Mouse (Mus musculus) intestine, postnatal 0 days (tissue): ENCODE measurements around the gene P4ha3. TPM values are rescaled to one million over a fixed set of nuclear protein-coding genes. Genes with fewer than 3 reads are reported as not detected.

Source experiments
- ATAC-seq: fragments of 200-750 bp; cut with Nextera tagmentation; 2 replicates; pipeline ENCODE4 v1.8.0; 2017; ENCODE audit warnings: mild to moderate bottlenecking, moderate TSS enrichment, moderate library complexity
- H3K27ac ChIP-seq: fragments of 300-500 bp; sonication (generic); 2 replicates; pipeline ENCODE4 v1.5.1; 2014; ENCODE audit warnings: mild to moderate bottlenecking, low read depth, low read length, moderate library complexity
- H3K27me3 ChIP-seq: fragments of 300-500 bp; sonication (generic); replicated peaks from 2 replicates; pipeline ENCODE4 v1.6.1; 2014; ENCODE audit warnings: low read length, mixed read lengths; ENCODE audit not compliant: control insufficient read depth, insufficient read depth
- H3K36me3 ChIP-seq: fragments of 300-500 bp; sonication (generic); 2 replicates; pipeline ENCODE4 v1.6.1; 2014; ENCODE audit warnings: mild to moderate bottlenecking, moderate library complexity; ENCODE audit not compliant: control insufficient read depth, insufficient read depth
- H3K4me1 ChIP-seq: fragments of 300-500 bp; sonication (generic); replicated peaks from 2 replicates; pipeline ENCODE4 v1.6.1; 2014; ENCODE audit warnings: antibody characterized with exemption, low read length, mixed read lengths; ENCODE audit not compliant: control insufficient read depth, insufficient read depth
- H3K4me2 ChIP-seq: fragments of 300-500 bp; sonication (generic); replicated peaks from 2 replicates; pipeline ENCODE4 v1.6.1; 2014; ENCODE audit warnings: low read depth, mild to moderate bottlenecking, moderate library complexity
- H3K4me3 ChIP-seq: fragments of 300-500 bp; sonication (generic); 2 replicates; pipeline ENCODE4 v1.5.1; 2014; ENCODE audit warnings: low read depth, low read length
- H3K9ac ChIP-seq: fragments of 300-500 bp; sonication (generic); 2 replicates; pipeline ENCODE4 v1.6.1; 2014; ENCODE audit warnings: mild to moderate bottlenecking, low read depth, low read length
- H3K9me3 ChIP-seq: fragments of 300-500 bp; sonication (generic); 2 replicates; pipeline ENCODE4 v1.6.1; 2016; ENCODE audit warnings: mixed run types; ENCODE audit not compliant: control insufficient read depth
- CTCF ChIP-seq: sonication (generic); IDR thresholded peaks from 2 replicates; pipeline ENCODE4 v1.5.1; 2016; ENCODE audit warnings: low read depth, mild to moderate bottlenecking, control low read depth, antibody characterized with exemption, moderate library complexity
- WGBS: fragments of 180-500 bp; shearing (Covaris S2); extraction: QIAGEN DNeasy Blood & Tissue Kit; methylation state at CpG from one replicate; pipeline ENCODE4 v1.1.7; 2014; 5-methylcytosine and 5-hydroxymethylcytosine counted together
- polyA plus RNA-seq: library from polyadenylated mRNA; unstranded; fragments of >200 nt; fragmentation: Nextera tagmentation; extraction: Ambion mirVana; gene quantifications from 2 replicates; pipeline ENCODE4 v1.2.1, GENCODE M21; 2015

Gene P4ha3
- polyA plus RNA-seq, 1 experiment from 2014 or later: 1.6 TPM

GRCm38 (mm10) chr7:100309679-100310078, 24.4 kb downstream of the P4ha3 start:
- no peaks in the 10 kb centered on the region for H3K9me3 ChIP-seq
- no peak overlapping the region for H3K9ac ChIP-seq
- 0 out of 2 replicates have a peak, but pooled peaks cover 4% of the 10 kb centered on the region for H3K27me3 ChIP-seq
- no peaks in the 10 kb centered on the region for H3K4me1 ChIP-seq
- no peak for ATAC-seq
- 60% methylated on average over 6 of the region's 6 CpGs for WGBS
- H3K36me3 ChIP-seq: no peaks in the 10 kb centered on the region
- no peak overlapping the region for H3K4me2 ChIP-seq
- no peak overlapping the region for H3K27ac ChIP-seq
- no peak for TF ChIP-seq CTCF
- no peak overlapping the region for H3K4me3 ChIP-seq

- ATAC-seq: no peak
- no peaks in the 10 kb centered on the region for H3K9me3 ChIP-seq
- WGBS: 79% methylated on average over 12 of the region's 12 CpGs
Measured at GRCm38 (mm10) chr7:100310290-100310689, 25.0 kb downstream of the P4ha3 start.

GRCm38 (mm10) chr7:100312716-100313115, 27.4 kb downstream of the P4ha3 start:
- no peak for TF ChIP-seq CTCF
- H3K36me3 ChIP-seq: no peaks in the 10 kb centered on the region
- H3K27me3 ChIP-seq: 0 out of 2 replicates have a peak, but pooled peaks cover 4% of the 10 kb centered on the region
- no peak overlapping the region for H3K4me2 ChIP-seq
- no peaks in the 10 kb centered on the region for H3K4me1 ChIP-seq
- H3K9ac ChIP-seq: no peak overlapping the region
- H3K9me3 ChIP-seq: no peaks in the 10 kb centered on the region; the same call in 1 of the 2 replicates
- H3K4me3 ChIP-seq: no peak overlapping the region
- WGBS: 84% methylated on average over 4 of the region's 4 CpGs
- no peak overlapping the region for H3K27ac ChIP-seq
- ATAC-seq: no peak

More at GRCm38 (mm10) chr7:100310290-100310689, 25.0 kb downstream of the P4ha3 start:
- H3K36me3 ChIP-seq: no peaks in the 10 kb centered on the region
- no peak overlapping the region for H3K27ac ChIP-seq
- no peak overlapping the region for H3K4me2 ChIP-seq
- no peak overlapping the region for H3K9ac ChIP-seq
- TF ChIP-seq CTCF: no peak
- 0 out of 2 replicates have a peak, but pooled peaks cover 4% of the 10 kb centered on the region for H3K27me3 ChIP-seq
- H3K4me3 ChIP-seq: no peak overlapping the region
- no peaks in the 10 kb centered on the region for H3K4me1 ChIP-seq

GRCm38 (mm10) chr7:100316924-100317323, 31.6 kb downstream of the P4ha3 start:
- Histone ChIP-seq H3K4me3 (no peak overlapping the region), H3K4me2 (no peak overlapping the region), H3K27me3 (peaks cover 8% of the 10 kb centered on the region; the same call in 1 of the 2 replicates), H3K9me3 (peaks cover 4% of the 10 kb centered on the region; the same call in 1 of the 2 replicates), H3K27ac (no peak overlapping the region), H3K36me3 (no peaks in the 10 kb centered on the region), H3K4me1 (no peaks in the 10 kb centered on the region), H3K9ac (no peak overlapping the region)
- 90% methylated on average over 8 of the region's 8 CpGs for WGBS
- no peak for ATAC-seq
- no peak for TF ChIP-seq CTCF

GRCm38 (mm10) chr7:100317534-100317933, 32.2 kb downstream of the P4ha3 start:
- Histone ChIP-seq H3K36me3 (no peaks in the 10 kb centered on the region), H3K9me3 (peaks cover 4% of the 10 kb centered on the region; the same call in 1 of the 2 replicates), H3K4me2 (no peak overlapping the region), H3K4me1 (no peaks in the 10 kb centered on the region), H3K27ac (no peak overlapping the region), H3K4me3 (no peak overlapping the region), H3K27me3 (peaks cover 8% of the 10 kb centered on the region; the same call in 1 of the 2 replicates), H3K9ac (no peak overlapping the region)
- no peak for TF ChIP-seq CTCF
- ATAC-seq: no peak
- 94% methylated on average over 5 of the region's 5 CpGs for WGBS

- TF ChIP-seq CTCF: no peak
- Histone ChIP-seq H3K36me3 (peaks cover 22% of the 10 kb centered on the region), H3K9ac (no peak overlapping the region), H3K9me3 (0 out of 2 replicates have a peak, but pooled peaks cover 4% of the 10 kb centered on the region), H3K27me3 (peaks cover 7% of the 10 kb centered on the region; the same call in 1 of the 2 replicates), H3K4me2 (no peak overlapping the region), H3K27ac (no peak overlapping the region), H3K4me3 (no peak overlapping the region), H3K4me1 (no peaks in the 10 kb centered on the region)
- no peak for ATAC-seq
- 68% methylated on average over 3 of the region's 3 CpGs for WGBS
Measured at GRCm38 (mm10) chr7:100323721-100324120, 38.4 kb downstream of the P4ha3 start.
